Mouse (Mus musculus) forebrain, embryonic 15.5 days (tissue): ENCODE measurements at regions not wholly inside any gene's neighbourhood (a gene's known extent, or its start where the extent isn't known, plus 50 kb on each side); places are given as distances from the start of the nearest gene placed in this dataset.

Experiments
- ATAC-seq: fragments of 200-750 bp; cut with Nextera tagmentation; replicated peaks from 2 replicates; pipeline ENCODE4 v1.8.0; 2017; ENCODE audit warnings: mild to moderate bottlenecking, moderate TSS enrichment, moderate library complexity
- H3K27ac ChIP-seq: fragments of 300-500 bp; sonication (generic); replicated peaks from 2 replicates; pipeline ENCODE4 v1.5.1; 2015; ENCODE audit warnings: mild to moderate bottlenecking, inconsistent platforms
- H3K27me3 ChIP-seq: fragments of 300-500 bp; sonication (generic); 2 replicates; pipeline ENCODE4 v1.6.1; 2015; ENCODE audit warnings: inconsistent platforms
- H3K36me3 ChIP-seq: fragments of 300-500 bp; sonication (generic); 2 replicates; pipeline ENCODE4 v1.6.1; 2015; ENCODE audit warnings: mild to moderate bottlenecking, inconsistent platforms
- H3K4me1 ChIP-seq: fragments of 300-500 bp; sonication (generic); 2 replicates; pipeline ENCODE4 v1.6.1; 2015; ENCODE audit warnings: inconsistent platforms
- H3K4me2 ChIP-seq: fragments of 300-500 bp; sonication (generic); replicated peaks from 2 replicates; pipeline ENCODE4 v1.6.1; 2015; ENCODE audit warnings: mild to moderate bottlenecking, inconsistent platforms
- H3K4me3 ChIP-seq: fragments of 300-500 bp; sonication (generic); 2 replicates; pipeline ENCODE4 v1.5.1; 2015; ENCODE audit warnings: mild to moderate bottlenecking, inconsistent platforms
- H3K9ac ChIP-seq: fragments of 300-500 bp; sonication (generic); replicated peaks from 2 replicates; pipeline ENCODE4 v1.6.1; 2015; ENCODE audit warnings: mild to moderate bottlenecking, inconsistent platforms
- H3K9me3 ChIP-seq: fragments of 300-500 bp; sonication (generic); 2 replicates; pipeline ENCODE4 v1.6.1; 2016; ENCODE audit warnings: inconsistent platforms
- WGBS: fragments of 180-500 bp; shearing (Covaris S2); methylation state at CpG from one replicate; pipeline ENCODE4 v1.1.7; 2015; ENCODE audit warnings: mixed read lengths; 5-methylcytosine and 5-hydroxymethylcytosine counted together

DNA sequence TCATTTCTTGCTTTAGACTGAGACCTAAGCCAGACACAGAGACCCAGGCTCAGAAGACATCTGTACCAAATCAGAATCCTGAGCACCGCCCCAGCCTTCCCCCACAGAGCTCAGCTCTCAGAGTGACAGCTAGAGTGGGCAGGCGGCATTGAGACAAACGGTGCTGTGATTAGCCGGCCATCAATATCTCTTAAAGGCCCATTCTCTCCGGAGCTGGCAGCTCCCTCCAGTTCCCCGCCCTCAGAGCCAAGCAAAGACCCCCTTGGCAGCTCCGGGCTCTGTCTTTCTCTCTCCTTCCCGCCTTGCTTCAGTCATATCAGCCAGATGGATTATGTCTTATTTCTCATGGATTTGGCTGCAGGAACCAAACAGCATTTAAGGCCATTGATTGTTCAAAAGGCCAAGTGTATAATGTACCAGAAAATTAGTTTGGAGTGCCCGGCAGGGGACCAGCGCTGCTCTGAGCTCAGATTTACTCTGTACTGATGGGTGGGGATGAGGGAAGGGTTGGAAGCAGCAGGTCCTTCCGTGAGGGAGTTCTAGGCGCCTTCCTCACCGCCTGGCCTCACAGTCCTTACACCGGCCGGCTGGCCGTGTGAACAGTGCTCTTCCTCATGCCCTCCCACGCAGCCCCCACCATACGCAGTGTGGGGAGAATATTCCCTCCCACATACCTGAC lies 109.0 kb upstream of the Thy1 start:
- H3K27ac ChIP-seq, result peak overlapping the region; percentile 74
- no peak overlapping the region; the same call in 1 of the 2 replicates for H3K4me2 ChIP-seq
- H3K9me3 ChIP-seq, result no peaks in the 10 kb centered on the region
- H3K4me1 ChIP-seq, result peaks cover 56% of the 10 kb centered on the region
- H3K4me3 ChIP-seq, result no peak overlapping the region
- H3K9ac ChIP-seq, result no peak overlapping the region; the same call in 1 of the 2 replicates
- WGBS, result 11% methylated on average over 18 of the region's 18 CpGs
- H3K27me3 ChIP-seq, result no peaks in the 10 kb centered on the region
- peak; percentile 69 for ATAC-seq
- H3K36me3 ChIP-seq, result no peaks in the 10 kb centered on the region

DNA sequence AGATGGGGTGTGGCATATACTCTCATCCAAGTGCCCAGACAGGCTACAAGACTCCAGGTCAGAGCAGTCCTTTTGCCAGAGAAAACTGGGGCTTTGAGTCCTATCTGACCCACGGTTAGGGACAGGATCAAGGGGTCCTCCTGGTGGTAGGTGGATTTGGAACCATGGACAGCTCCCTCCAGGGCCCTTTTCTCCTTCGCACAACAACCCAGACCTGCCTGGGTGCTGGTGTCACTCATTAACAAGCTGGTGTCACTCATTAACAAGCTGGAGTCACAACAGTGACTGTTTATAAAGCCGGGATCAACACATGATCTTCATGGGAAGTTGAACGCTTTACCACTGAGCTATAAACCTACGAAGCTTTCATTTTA lies 108.5 kb upstream of the Thy1 start:
- H3K4me1 ChIP-seq, result peaks cover 56% of the 10 kb centered on the region
- H3K27ac ChIP-seq, result peak overlapping the region; percentile 74
- H3K9ac ChIP-seq, result no peak overlapping the region; the same call in 1 of the 2 replicates
- H3K4me3 ChIP-seq, result no peak overlapping the region
- H3K9me3 ChIP-seq, result no peaks in the 10 kb centered on the region
- ATAC-seq, result no peak
- H3K4me2 ChIP-seq, result no peak overlapping the region; the same call in 1 of the 2 replicates
- no peaks in the 10 kb centered on the region for H3K36me3 ChIP-seq
- WGBS, result 18% methylated on average over 5 of the region's 5 CpGs
- no peaks in the 10 kb centered on the region for H3K27me3 ChIP-seq

GRCm38 (mm10) chr9:43939336-43939735 lies 103.8 kb upstream of the Thy1 start:
- no peak for ATAC-seq
- Histone ChIP-seq H3K27me3 (no peaks in the 10 kb centered on the region), H3K36me3 (no peaks in the 10 kb centered on the region), H3K27ac (peak overlapping the region; percentile 49; the same call in 1 of the 2 replicates), H3K4me1 (peaks cover 35% of the 10 kb centered on the region), H3K9me3 (no peaks in the 10 kb centered on the region), H3K4me2 (no peak overlapping the region), H3K4me3 (no peak overlapping the region), H3K9ac (no peak overlapping the region)
- WGBS, result 15% methylated on average over 11 of the region's 11 CpGs

DNA sequence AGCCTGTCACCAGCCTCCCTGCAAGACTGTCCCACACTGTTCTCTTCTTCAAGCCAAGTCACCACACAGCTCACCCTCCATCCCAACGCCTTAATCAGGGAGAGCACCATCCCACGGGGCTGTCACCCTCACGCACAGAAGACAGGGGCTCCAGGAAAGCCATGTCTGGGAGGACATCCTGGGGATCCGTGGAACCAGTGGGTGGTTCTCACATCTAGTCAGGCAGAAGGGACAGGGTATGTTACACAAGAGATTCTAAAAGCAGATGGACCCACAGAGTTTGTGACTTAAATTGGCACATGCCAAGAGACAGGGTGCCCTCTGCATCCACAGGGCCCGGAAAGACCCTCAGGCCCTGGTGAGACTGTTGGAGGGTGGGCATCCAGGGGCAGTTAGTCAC lies 101.0 kb upstream of the Thy1 start:
- Histone ChIP-seq H3K27ac (no peak overlapping the region), H3K9me3 (no peaks in the 10 kb centered on the region), H3K4me3 (no peak overlapping the region), H3K36me3 (no peaks in the 10 kb centered on the region), H3K4me1 (peaks cover 31% of the 10 kb centered on the region), H3K9ac (no peak overlapping the region), H3K4me2 (no peak overlapping the region), H3K27me3 (no peaks in the 10 kb centered on the region)
- 85% methylated on average over 5 of the region's 5 CpGs for WGBS
- no peak for ATAC-seq

GRCm38 (mm10) chr9:43943522-43943921 lies 99.7 kb upstream of the Thy1 start:
- Histone ChIP-seq H3K36me3 (no peaks in the 10 kb centered on the region), H3K4me3 (no peak overlapping the region), H3K4me1 (peaks cover 31% of the 10 kb centered on the region), H3K27me3 (no peaks in the 10 kb centered on the region), H3K9me3 (no peaks in the 10 kb centered on the region), H3K27ac (0 out of 2 replicates have a peak overlapping the region, but pooled peaks have one; percentile 23), H3K4me2 (no peak overlapping the region), H3K9ac (no peak overlapping the region)
- 10% methylated on average over 6 of the region's 6 CpGs for WGBS
- ATAC-seq, result no peak

DNA sequence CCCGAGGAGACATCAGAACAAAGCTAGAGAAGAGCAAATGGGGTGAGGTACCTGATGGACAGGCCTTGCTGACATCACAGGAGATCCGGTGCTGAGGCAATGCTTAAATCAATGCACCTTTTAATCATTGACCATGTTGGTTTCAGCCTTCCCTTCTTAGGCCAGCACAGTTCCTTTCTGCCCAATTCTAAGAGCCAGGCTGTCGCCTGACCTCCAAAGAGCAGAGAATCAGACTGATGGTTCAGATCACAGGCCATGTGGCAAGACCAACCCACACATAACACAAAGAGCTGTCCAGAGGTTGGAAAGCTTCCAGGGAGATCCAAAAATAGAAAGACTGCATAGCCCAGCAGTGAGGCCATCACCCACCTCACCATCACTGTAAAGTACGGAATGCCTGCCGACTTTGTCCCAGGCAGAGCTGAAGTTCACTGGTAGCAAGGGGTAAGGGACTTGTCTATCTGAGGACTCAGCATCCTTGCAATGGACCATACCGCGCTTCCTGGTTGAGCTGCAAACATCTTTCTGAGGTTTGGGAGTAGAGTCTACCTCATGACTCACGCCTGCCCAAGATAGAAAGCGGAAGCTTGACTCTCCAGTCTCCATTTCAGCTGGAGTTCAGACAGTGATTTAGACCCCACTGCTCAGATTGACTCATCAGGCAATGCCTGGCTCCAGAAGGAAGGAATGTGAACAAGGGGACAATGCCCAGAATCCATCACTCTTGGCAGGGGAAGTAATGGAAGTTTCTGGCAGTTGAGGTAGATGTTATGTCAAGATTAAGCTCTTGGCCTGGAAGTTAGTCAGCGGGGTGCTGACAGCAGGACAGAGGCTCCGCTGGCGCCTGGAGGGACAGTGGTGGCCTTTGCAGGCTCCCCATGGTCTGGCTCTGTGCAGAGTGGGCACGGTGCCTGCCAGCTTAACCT lies 98.1 kb upstream of the Thy1 start:
- H3K4me2 ChIP-seq, result no peak overlapping the region
- peaks cover 19% of the 10 kb centered on the region for H3K4me1 ChIP-seq
- no peak overlapping the region for H3K27ac ChIP-seq
- H3K36me3 ChIP-seq, result no peaks in the 10 kb centered on the region
- H3K4me3 ChIP-seq, result no peak overlapping the region
- no peak overlapping the region for H3K9ac ChIP-seq
- no peaks in the 10 kb centered on the region for H3K27me3 ChIP-seq
- no peak for ATAC-seq
- 81% methylated on average over 13 of the region's 13 CpGs for WGBS
- H3K9me3 ChIP-seq, result no peaks in the 10 kb centered on the region

- Histone ChIP-seq H3K9ac (no peak overlapping the region), H3K27ac (no peak overlapping the region), H3K27me3 (peaks cover 5% of the 10 kb centered on the region; the same call in 1 of the 2 replicates), H3K9me3 (no peaks in the 10 kb centered on the region), H3K4me2 (no peak overlapping the region), H3K4me3 (no peak overlapping the region), H3K36me3 (no peaks in the 10 kb centered on the region), H3K4me1 (peaks cover 15% of the 10 kb centered on the region)
- no peak for ATAC-seq
- WGBS, result 75% methylated on average over 13 of the region's 13 CpGs
Observed at GRCm38 (mm10) chr9:43945997-43946649, 97.1 kb upstream of the Thy1 start.

GRCm38 (mm10) chr9:43947089-43947488 lies 96.1 kb upstream of the Thy1 start:
- Histone ChIP-seq H3K4me1 (peaks cover 15% of the 10 kb centered on the region), H3K36me3 (no peaks in the 10 kb centered on the region), H3K9ac (no peak overlapping the region), H3K9me3 (no peaks in the 10 kb centered on the region), H3K27me3 (peaks cover 5% of the 10 kb centered on the region; the same call in 1 of the 2 replicates), H3K27ac (no peak overlapping the region), H3K4me3 (no peak overlapping the region), H3K4me2 (no peak overlapping the region)
- 79% methylated on average over 5 of the region's 5 CpGs for WGBS
- ATAC-seq, result no peak

DNA sequence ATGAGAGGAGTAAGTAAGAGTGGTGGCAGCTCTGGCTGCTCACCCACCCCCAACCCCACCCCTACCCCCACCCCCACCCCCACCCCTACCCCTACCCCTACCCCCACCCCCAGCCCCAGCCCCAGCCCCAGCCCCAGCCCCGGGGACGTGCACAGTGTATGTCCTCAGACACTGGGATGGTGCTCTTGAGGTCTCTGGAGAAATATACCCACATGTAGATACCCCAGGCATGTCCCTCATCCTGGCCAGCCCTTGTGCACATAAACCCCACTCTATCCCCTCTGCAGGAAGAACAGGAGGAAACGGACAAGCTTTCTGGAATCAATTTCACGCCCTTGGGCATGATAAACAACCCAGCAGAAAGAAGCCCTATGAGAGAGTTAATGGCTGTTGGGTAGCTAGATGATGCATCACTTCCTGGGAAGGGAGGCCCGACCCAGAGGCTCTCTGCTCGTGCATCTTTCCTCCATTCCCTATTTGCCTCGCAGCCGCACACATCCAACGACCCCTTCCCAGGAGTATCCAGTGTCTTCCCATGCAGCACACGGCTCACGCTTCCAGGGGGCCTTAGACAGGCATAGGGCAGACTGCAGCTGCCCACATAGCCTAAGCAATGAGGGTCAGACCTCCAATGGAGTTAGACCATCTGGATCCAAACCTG lies 95.6 kb upstream of the Thy1 start:
- ATAC-seq, result no peak
- Histone ChIP-seq H3K9ac (no peak overlapping the region), H3K27me3 (peaks cover 5% of the 10 kb centered on the region; the same call in 1 of the 2 replicates), H3K4me1 (peaks cover 15% of the 10 kb centered on the region), H3K9me3 (no peaks in the 10 kb centered on the region), H3K36me3 (no peaks in the 10 kb centered on the region), H3K4me3 (no peak overlapping the region), H3K4me2 (no peak overlapping the region), H3K27ac (no peak overlapping the region)
- 69% methylated on average over 11 of the region's 11 CpGs for WGBS

DNA sequence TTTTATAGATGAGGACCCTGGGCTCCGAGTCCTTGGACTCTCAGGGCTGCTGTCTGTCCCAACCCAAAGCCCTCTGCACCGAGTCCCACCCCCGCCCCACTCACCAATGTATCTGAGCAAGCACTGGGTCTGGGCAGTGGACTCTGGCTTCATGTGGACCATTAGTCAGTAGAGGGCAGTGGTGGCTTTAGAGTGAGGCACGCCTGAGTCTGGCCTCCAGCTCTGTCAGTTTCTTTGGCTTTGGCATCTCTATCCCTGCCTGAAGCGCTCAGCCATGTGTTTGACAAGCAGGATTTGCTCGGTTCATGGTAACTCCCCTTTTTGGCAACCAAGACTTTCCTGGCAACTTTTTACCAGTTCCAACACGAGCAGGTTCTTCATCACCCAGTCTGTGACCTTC lies 90.1 kb upstream of the Thy1 start:
- WGBS, result 36% methylated on average over 7 of the region's 7 CpGs
- Histone ChIP-seq H3K9me3 (no peaks in the 10 kb centered on the region), H3K27me3 (peaks cover 17% of the 10 kb centered on the region; the same call in 1 of the 2 replicates), H3K4me1 (peaks cover 19% of the 10 kb centered on the region), H3K9ac (no peak overlapping the region; the same call in 1 of the 2 replicates), H3K36me3 (no peaks in the 10 kb centered on the region), H3K4me3 (no peak overlapping the region), H3K27ac (no peak overlapping the region), H3K4me2 (no peak overlapping the region)
- ATAC-seq, result peak; percentile 38; the same call in 1 of the 2 replicates

- peaks cover 27% of the 10 kb centered on the region for H3K4me1 ChIP-seq
Observed at GRCm38 (mm10) chr9:43959541-43959940, 83.6 kb upstream of the Thy1 start.

More at GRCm38 (mm10) chr9:43959541-43959940, 83.6 kb upstream of the Thy1 start:
- ATAC-seq, result no peak
- no peaks in the 10 kb centered on the region for H3K9me3 ChIP-seq
- H3K4me3 ChIP-seq, result no peak overlapping the region
- H3K36me3 ChIP-seq, result no peaks in the 10 kb centered on the region
- H3K4me2 ChIP-seq, result no peak overlapping the region
- WGBS, result 32% methylated on average over 9 of the region's 9 CpGs
- no peak overlapping the region for H3K9ac ChIP-seq
- peaks cover 18% of the 10 kb centered on the region; the same call in 1 of the 2 replicates for H3K27me3 ChIP-seq
- no peak overlapping the region for H3K27ac ChIP-seq
